Mouse (Mus musculus) ES-E14 (cell line): Measurements from ENCODE around the gene Nxn. TPM values are rescaled to one million over a fixed set of nuclear protein-coding genes. Genes with fewer than 3 reads are reported as not detected.

Experiments used
- DNase-seq: peaks from one replicate; pipeline ENCODE4 v3.0.0-alpha.2; 2013; ENCODE audit warnings: low read depth, low spot score
- H3K27ac ChIP-seq: 2 replicates; pipeline ENCODE4 v1.5.1; 2012; ENCODE audit warnings: low read depth, mild to moderate bottlenecking, low read length, moderate library complexity, mixed read lengths; ENCODE audit not compliant: poor library complexity, insufficient read depth, severe bottlenecking
- H3K36me3 ChIP-seq: 2 replicates; pipeline ENCODE4 v1.6.1; 2012; ENCODE audit warnings: mild to moderate bottlenecking, low read length, moderate library complexity, mixed read lengths; ENCODE audit not compliant: control insufficient read depth, poor library complexity, insufficient read depth, severe bottlenecking
- H3K4me1 ChIP-seq, 2 experiments: fragments of 150-350 bp in 1 of 2; sonication (generic) in 1 of 2; 2 replicates each; pipeline ENCODE4 v1.6.1; 2012; ENCODE audit warnings: low read length in 2 of 2, mild to moderate bottlenecking in 1 of 2, mixed read lengths in 1 of 2; ENCODE audit not compliant: control insufficient read depth in 2 of 2, insufficient read depth in 2 of 2, poor library complexity in 1 of 2
- H3K4me3 ChIP-seq, 2 experiments: fragments of 150-350 bp in 1 of 2; sonication (generic) in 1 of 2; 2 replicates each; pipeline ENCODE4 v1.5.1; 2012; ENCODE audit warnings: low read length in 2 of 2, low read depth in 1 of 2, mild to moderate bottlenecking in 1 of 2, mixed read lengths in 1 of 2; ENCODE audit not compliant: insufficient read depth in 1 of 2, poor library complexity in 1 of 2, severe bottlenecking in 1 of 2
- H3K9ac ChIP-seq: 2 replicates; pipeline ENCODE4 v1.6.1; 2012; ENCODE audit warnings: low read depth, mild to moderate bottlenecking, low read length, mixed read lengths; ENCODE audit not compliant: poor library complexity, insufficient read depth, severe bottlenecking
- H3K9me3 ChIP-seq: fragments of 150-350 bp; sonication (generic); 2 replicates; pipeline ENCODE4 v1.6.1; 2012; ENCODE audit warnings: low read depth, mild to moderate bottlenecking, low read length; ENCODE audit not compliant: control insufficient read depth, insufficient read depth
- CHD2 ChIP-seq: IDR thresholded peaks from 2 replicates; pipeline ENCODE4 v1.6.1; 2014; ENCODE audit warnings: mild to moderate bottlenecking, low read depth, low read length, inconsistent platforms
- HCFC1 ChIP-seq: IDR thresholded peaks from 2 replicates; pipeline ENCODE4 v1.6.1; 2012; ENCODE audit warnings: low read length, inconsistent platforms, borderline replicate concordance; ENCODE audit not compliant: insufficient read depth
- MAFK ChIP-seq: IDR thresholded peaks from 2 replicates; pipeline ENCODE4 v1.6.1; 2014; ENCODE audit warnings: mild to moderate bottlenecking, low read depth, low read length, inconsistent platforms; ENCODE audit not compliant: insufficient read depth
- ZC3H11A ChIP-seq: IDR thresholded peaks from 2 replicates; pipeline ENCODE4 v1.6.1; 2012; ENCODE audit warnings: low read depth, mild to moderate bottlenecking, inconsistent platforms, low read length, borderline replicate concordance
- ZNF384 ChIP-seq: IDR thresholded peaks from 2 replicates; pipeline ENCODE4 v1.6.1; 2012; ENCODE audit warnings: low read depth, low read length, inconsistent platforms
- in situ Hi-C, 2 experiments: fragments of 600-800 bp; cut with MboI; formaldehyde crosslinking; loops; one replicate each; pipeline ENCODE4 v1.15.1; 2025; ENCODE audit warnings: low sequenced_read_pairs in 2 of 2, inconsistent platforms in 1 of 2; ENCODE audit not compliant: unreplicated experiment in 2 of 2
- total RNA-seq: library from RNA; depleted of rRNA; stranded (reverse); fragments of 300-350 nt; gene quantifications from 2 replicates; pipeline ENCODE4 v1.2.3, GENCODE M21; 2012

The Nxn gene
- total RNA-seq, 1 experiment, result 48.0 TPM

GRCm38 (mm10) chr11:76326672-76327071, 72.3 kb downstream of the Nxn start:
- no peak overlapping the region for H3K27ac ChIP-seq
- in situ Hi-C loops, result no loop called here
- no peak overlapping the region for H3K9ac ChIP-seq
- peaks cover 2 to 42% of the 10 kb centered on the region in 2 experiments for H3K4me1 ChIP-seq
- TF ChIP-seq ZNF384 (no peak), CHD2 (no peak), ZC3H11A (no peak), HCFC1 (no peak), MAFK (no peak)
- no peak for DNase-seq
- no peak overlapping the region for H3K4me3 ChIP-seq
- H3K36me3 ChIP-seq, result no peaks in the 10 kb centered on the region
- H3K9me3 ChIP-seq, result no peaks in the 10 kb centered on the region

- no peaks in the 10 kb centered on the region for H3K9me3 ChIP-seq
- no peak overlapping the region for H3K4me3 ChIP-seq
- no peak overlapping the region for H3K9ac ChIP-seq
- no peaks in the 10 kb centered on the region for H3K36me3 ChIP-seq
- TF ChIP-seq ZC3H11A, result no peak
- TF ChIP-seq ZNF384, result no peak
- no peak for TF ChIP-seq HCFC1
- TF ChIP-seq CHD2, result no peak
- TF ChIP-seq MAFK, result no peak
- H3K27ac ChIP-seq, result no peak overlapping the region
- no peak for DNase-seq
- in situ Hi-C loops, result no loop called here
- H3K4me1 ChIP-seq, result peaks cover 2 to 45% of the 10 kb centered on the region in 2 experiments
Observed at GRCm38 (mm10) chr11:76326051-76326450, 72.9 kb downstream of the Nxn start.

- H3K4me3 ChIP-seq, result no peak overlapping the region
- H3K36me3 ChIP-seq, result no peaks in the 10 kb centered on the region
- no peak for TF ChIP-seq ZC3H11A
- TF ChIP-seq CHD2, result no peak
- no peak for TF ChIP-seq ZNF384
- no peak for TF ChIP-seq HCFC1
- no peak for TF ChIP-seq MAFK
- no peak overlapping the region for H3K27ac ChIP-seq
- peaks cover 6 to 50% of the 10 kb centered on the region in 2 experiments for H3K4me1 ChIP-seq
- H3K9me3 ChIP-seq, result no peaks in the 10 kb centered on the region
- in situ Hi-C loops, result no loop called here
- DNase-seq, result no peak
- H3K9ac ChIP-seq, result no peak overlapping the region
Observed at GRCm38 (mm10) chr11:76324801-76325200, 74.1 kb downstream of the Nxn start.

GRCm38 (mm10) chr11:76324207-76324606, 74.7 kb downstream of the Nxn start:
- Histone ChIP-seq H3K4me3 (no peak overlapping the region), H3K9ac (no peak overlapping the region), H3K27ac (no peak overlapping the region), H3K9me3 (no peaks in the 10 kb centered on the region), H3K36me3 (no peaks in the 10 kb centered on the region), H3K4me1 (peaks cover 9 to 54% of the 10 kb centered on the region in 2 experiments)
- no peak for DNase-seq
- TF ChIP-seq ZC3H11A, result no peak
- in situ Hi-C loops, result no loop called here

GRCm38 (mm10) chr11:76322939-76323338, 76.0 kb downstream of the Nxn start:
- DNase-seq, result no peak
- H3K9me3 ChIP-seq, result no peaks in the 10 kb centered on the region
- H3K4me3 ChIP-seq, result no peak overlapping the region
- TF ChIP-seq CHD2 (no peak), MAFK (no peak), HCFC1 (no peak), ZC3H11A (no peak), ZNF384 (no peak)
- no peak overlapping the region for H3K9ac ChIP-seq
- H3K27ac ChIP-seq, result peak overlapping the region; percentile 24; the same call in 1 of the 2 replicates
- H3K36me3 ChIP-seq, result no peaks in the 10 kb centered on the region
- peaks cover 9 to 59% of the 10 kb centered on the region in 2 experiments for H3K4me1 ChIP-seq
- in situ Hi-C loops, result no loop called here
